Mouse (Mus musculus): Measurements from ENCODE around the gene Gnptg.

DNA sequence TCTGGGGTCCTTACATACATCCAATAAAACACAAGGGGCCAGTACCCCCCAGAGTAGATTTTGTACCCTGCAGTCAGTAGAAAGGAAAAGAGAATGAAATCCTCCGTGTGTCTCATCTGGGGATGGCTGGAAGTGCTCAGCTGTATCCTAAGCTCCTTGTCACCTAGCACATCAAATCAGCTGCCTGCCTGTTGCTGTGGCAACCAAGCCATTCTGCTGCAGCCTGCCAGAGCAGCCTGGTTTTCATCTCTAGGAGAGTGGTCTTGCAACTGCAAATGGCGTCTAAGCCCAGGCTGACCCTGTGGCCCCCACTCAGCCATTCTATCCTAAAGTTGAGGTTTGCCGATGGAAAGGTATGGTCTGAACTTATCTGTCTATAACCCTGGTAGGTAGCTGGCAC lies 12.7 kb upstream of the Gnptg start:
- TF ChIP-seq POLR2A (IDR thresholded peaks at IDR 0.05; ENCODE audit: borderline replicate concordance, extremely low read depth, insufficient read depth, insufficient read length, poor library complexity, severe bottlenecking), result no peak
- TF ChIP-seq CTCF (IDR thresholded peaks at IDR 0.05; ENCODE audit: borderline replicate concordance, extremely low read depth, insufficient read depth, insufficient read length), result no peak
